Mouse (Mus musculus): ENCODE measurements at regions not wholly inside any gene's neighbourhood (a gene's known extent, or its start where the extent isn't known, plus 50 kb on each side); places are given as distances from the start of the nearest gene placed in this dataset.
A peak's percentile ranks its signal among the peaks of the same experiment; 100 is the strongest.

- DNase-seq (ENCODE audit: low read depth, low spot score): no peak
Measured at GRCm38 (mm10) chr5:75880088-75880684, 98.1 kb downstream of the Kdr start.

DNA sequence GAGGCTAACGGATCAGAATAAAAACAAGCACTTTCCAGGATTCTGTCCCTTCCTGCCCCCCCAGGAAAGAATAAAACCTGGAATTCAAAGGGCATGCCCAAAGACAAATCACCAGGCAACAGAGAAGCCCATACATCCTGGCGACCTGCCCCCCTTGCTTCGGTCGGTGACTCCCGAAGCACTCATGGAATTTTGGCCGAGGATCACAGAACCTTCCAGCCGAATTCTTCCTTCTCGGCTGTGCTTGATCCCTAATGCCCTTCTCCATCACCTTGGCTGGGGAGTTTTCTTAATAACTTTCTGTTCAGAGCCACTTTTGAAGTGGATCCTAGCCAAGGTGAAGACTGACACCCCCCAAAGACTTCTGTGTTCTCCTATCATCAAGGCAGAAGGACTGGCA, 99.9 kb downstream of the Kdr start:
- no peak for DNase-seq (ENCODE audit: low read depth, low spot score)

- no peak for DNase-seq (ENCODE audit: low read depth, low spot score)
Measured at GRCm38 (mm10) chr5:75877609-75877971, 100.7 kb downstream of the Kdr start.

GRCm38 (mm10) chr5:75876871-75877608, 101.2 kb downstream of the Kdr start:
- no peak for DNase-seq (ENCODE audit: low read depth, low spot score)

DNA sequence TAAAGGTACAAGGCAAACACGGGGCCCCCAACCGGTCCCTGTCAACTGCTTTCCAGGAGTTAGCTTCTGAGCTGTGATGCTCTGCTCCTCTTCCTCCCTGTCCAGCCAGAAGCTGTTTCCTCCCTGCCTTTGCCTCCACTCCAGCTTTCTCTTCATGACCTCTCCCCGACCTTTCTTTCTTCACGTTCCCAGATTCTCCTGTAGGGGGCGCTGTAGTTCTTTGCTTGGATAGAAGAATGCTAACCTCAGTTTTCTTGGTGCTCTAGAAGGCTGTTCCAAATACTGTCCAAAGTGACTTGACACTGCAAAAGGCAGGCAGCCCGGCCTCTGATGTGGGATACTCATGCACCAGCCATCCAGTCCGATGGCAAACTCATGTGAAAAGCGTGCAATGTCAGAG, 107.1 kb downstream of the Kdr start:
- peak; percentile 25 for DNase-seq (ENCODE audit: low read depth, low spot score)

GRCm38 (mm10) chr5:75870666-75871065, 107.6 kb downstream of the Kdr start:
- no peak for DNase-seq (ENCODE audit: low read depth, low spot score)

GRCm38 (mm10) chr5:75869535-75869934, 108.7 kb downstream of the Kdr start:
- no peak for DNase-seq (ENCODE audit: low read depth, low spot score)

GRCm38 (mm10) chr5:75865096-75865495, 113.2 kb downstream of the Kdr start:
- DNase-seq (ENCODE audit: low read depth, low spot score): no peak

GRCm38 (mm10) chr5:75863358-75863757, 114.9 kb downstream of the Kdr start:
- DNase-seq (ENCODE audit: low read depth, low spot score): no peak

DNA sequence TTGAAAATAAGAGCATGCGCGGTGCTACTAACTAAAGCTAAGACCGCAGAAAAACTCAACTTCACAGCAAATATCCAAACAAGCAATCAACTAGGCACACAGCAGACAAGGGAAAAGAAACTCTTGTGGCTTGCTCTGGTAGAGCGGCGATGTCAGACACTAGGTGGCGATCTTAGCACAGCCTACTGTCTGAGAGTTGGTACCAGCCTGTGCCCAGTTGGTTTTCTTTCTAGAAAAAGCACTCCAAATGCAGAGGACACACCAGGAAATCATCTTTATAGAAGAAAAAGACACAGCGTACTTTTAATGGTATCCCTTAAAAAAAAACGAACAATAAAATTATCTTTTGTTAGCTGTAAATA, 115.6 kb downstream of the Kdr start:
- DNase-seq (ENCODE audit: low read depth, low spot score): peak; percentile 10

DNA sequence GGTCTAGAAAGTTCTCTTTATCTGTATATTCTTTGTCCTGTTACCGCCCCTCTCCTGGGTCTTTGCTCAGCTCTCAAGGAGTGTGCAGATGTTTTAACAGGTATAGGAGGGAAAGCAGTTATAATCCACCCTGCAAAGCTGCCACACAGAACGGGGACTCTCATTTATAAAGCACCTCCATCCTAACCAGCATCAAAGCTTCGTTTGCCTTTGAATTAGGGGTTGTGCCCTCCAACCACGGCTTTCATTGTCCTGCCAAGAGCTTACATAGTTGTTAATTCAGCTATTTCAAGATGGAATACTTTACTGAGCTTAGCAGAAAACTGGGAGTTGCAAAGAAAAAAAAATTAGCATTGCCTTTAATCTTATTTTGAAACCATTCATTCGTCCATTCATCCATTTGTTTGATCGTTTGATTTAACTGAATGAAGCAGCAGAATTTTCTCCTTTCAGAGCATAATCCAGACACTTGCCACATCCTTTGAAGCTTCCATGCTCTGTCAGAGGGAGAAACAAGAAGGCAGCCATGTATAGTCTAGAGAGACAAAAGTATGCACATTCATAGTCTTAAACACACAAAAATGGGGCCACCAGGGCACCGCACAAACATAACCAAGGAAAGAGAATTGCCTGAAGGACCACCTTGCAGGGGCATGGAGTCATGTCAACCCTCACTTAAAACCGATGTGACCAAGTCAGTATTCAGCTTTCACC, 116.2 kb downstream of the Kdr start:
- DNase-seq (ENCODE audit: low read depth, low spot score): no peak

GRCm38 (mm10) chr5:75859316-75859836, 118.9 kb downstream of the Kdr start:
- no peak for DNase-seq (ENCODE audit: low read depth, low spot score)

DNA sequence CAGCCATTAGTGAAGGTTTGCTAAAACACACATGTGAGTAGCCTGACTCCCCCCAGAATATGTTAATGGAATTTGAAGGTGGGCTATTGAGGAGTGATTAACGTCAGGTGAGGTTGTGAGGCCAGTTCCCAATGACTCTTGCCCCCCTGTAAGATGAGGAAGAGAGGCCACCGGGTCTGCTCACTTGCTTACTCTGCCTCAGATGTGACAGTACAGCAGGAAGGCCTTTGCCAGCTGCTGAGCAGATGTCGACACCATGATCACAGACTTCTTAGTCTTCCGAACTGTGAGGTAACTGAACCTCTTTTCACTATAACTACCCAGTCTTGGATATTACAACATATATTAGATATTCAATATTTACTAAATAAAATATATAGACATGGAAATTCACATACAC, 127.4 kb downstream of the Kdr start:
- no peak for DNase-seq (ENCODE audit: low read depth, low spot score)

DNA sequence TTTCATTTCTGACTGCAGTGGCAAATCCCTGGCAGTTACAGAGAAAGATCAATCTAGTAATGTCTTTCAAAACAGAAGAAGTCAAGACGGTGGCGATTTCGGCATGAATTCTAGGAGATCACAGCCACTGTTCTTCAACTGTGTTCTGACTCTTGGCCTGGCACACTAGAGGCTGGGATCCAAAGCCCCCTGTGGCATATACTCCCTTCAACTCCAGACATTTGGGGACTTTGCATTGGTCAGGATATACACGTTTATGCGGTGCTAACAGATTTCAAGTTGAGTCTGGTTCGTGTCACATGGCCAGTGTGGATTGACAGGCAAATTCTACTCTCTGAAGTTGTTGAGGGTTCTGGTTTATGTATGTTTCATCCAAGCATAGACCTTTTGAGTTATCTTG, 130.3 kb downstream of the Kdr start:
- DNase-seq (ENCODE audit: low read depth, low spot score): no peak

- no peak for DNase-seq (ENCODE audit: low read depth, low spot score)
Measured at GRCm38 (mm10) chr5:75847341-75847740, 130.9 kb downstream of the Kdr start.

DNA sequence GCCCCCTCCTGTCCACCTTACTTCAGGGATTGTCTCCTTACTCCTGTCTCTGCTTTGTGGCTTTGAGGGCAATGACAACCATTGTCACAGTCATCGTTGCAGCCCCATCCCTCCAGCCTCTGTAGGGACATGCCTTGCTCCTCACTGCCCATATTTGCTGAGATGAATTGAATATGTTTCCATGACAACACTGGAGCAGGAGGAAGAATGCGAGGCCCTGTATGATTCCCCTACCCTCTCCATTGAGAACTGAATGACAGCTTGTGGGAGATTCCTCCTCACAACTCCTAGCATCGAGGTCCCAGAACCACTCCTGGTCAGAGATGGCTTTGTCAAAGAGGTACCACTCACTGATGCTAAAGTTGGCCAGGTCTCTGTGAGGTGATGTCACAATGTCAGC, 132.2 kb downstream of the Kdr start:
- DNase-seq (ENCODE audit: low read depth, low spot score): no peak

- no peak for DNase-seq (ENCODE audit: low read depth, low spot score)
Measured at GRCm38 (mm10) chr5:75843807-75844206, 134.5 kb downstream of the Kdr start.

DNA sequence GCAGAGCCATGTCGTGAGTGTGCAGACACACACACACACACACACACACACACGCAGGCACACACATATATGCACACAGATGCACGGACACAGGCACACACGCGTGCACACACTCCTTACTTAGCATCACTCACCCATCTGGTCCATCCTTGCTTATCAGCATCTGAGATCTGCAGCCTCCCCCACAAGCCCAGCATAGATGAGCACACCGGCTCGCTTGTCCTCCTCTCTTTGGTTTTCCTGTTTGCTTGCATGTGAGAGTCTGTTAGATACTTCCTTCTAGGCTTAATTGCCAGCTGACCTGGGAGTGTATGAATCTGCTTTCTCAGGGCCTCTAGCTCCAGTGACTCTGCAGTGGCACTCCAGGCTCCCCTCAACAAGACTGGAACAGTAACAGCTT, 137.8 kb downstream of the Kdr start:
- DNase-seq (ENCODE audit: low read depth, low spot score): no peak

GRCm38 (mm10) chr5:75835556-75835961, 142.7 kb downstream of the Kdr start:
- peak; percentile 14 for DNase-seq (ENCODE audit: low read depth, low spot score)

GRCm38 (mm10) chr5:75834766-75835555, 143.3 kb downstream of the Kdr start:
- DNase-seq (ENCODE audit: low read depth, low spot score): no peak

DNA sequence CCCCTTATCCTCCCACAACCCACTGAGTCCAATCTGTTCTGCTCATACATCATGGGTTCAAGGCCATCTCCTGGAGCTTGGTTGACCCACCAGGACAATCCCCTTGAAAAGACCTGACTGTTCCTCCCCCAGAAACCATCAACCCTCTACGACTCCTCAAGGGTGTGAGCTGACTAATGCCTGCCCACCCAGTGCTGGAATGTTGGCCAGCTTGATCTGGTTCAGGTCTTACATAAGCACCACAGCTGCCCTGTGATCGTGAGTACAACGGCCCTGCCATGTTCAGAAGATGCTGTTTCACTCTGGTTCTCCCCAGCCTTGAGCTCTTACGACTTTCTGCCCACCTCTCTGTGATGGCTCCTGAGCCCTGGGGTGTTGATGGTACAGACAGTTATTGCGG, 145.9 kb downstream of the Kdr start:
- DNase-seq (ENCODE audit: low read depth, low spot score): no peak
